Mouse (Mus musculus): Measurements from ENCODE around the gene Dydc2.
A peak's percentile ranks its signal among the peaks of the same experiment; 100 is the strongest.
"Not testable (repeated sequence)": the region's sequence is repeated elsewhere in the genome, so short reads cannot be mapped to it uniquely, and the experiment has no call there.

The Dydc2 gene

GRCm38 (mm10) chr14:41069108-41069507 is at the start of gene Dydc2:
Dydc2 (minus strand) TSS chr14:41069208.
- no peak for DNase-seq (ENCODE audit: low spot score)

- no peak for DNase-seq (ENCODE audit: low spot score)
These were observed 47.3 kb upstream of the Dydc2 start for GRCm38 (mm10) chr14:41116271-41116670.

- no peak for DNase-seq (ENCODE audit: low spot score)
These were observed 43.9 kb upstream of the Dydc2 start for GRCm38 (mm10) chr14:41112944-41113343.

GRCm38 (mm10) chr14:41111031-41111668 is 42.1 kb upstream of the Dydc2 start:
- DNase-seq (ENCODE audit: low spot score), result no peak

- no peak for DNase-seq (ENCODE audit: low spot score)
These were observed 35.9 kb upstream of the Dydc2 start, which contains the start of gene Mat1a for GRCm38 (mm10) chr14:41104853-41105444. Mat1a (plus strand) TSS chr14:41105035.

GRCm38 (mm10) chr14:41102269-41102668 is 33.3 kb upstream of the Dydc2 start:
- no peak for DNase-seq (ENCODE audit: low spot score)

- DNase-seq (ENCODE audit: low spot score), result no peak
These were observed 32.2 kb upstream of the Dydc2 start for GRCm38 (mm10) chr14:41101242-41101641.

- DNase-seq (ENCODE audit: low spot score), result no peak
These were observed 31.7 kb upstream of the Dydc2 start for GRCm38 (mm10) chr14:41100712-41101111.

- DNase-seq (ENCODE audit: low spot score), result no peak
These were observed 29.7 kb upstream of the Dydc2 start for GRCm38 (mm10) chr14:41098726-41099125.

GRCm38 (mm10) chr14:41096296-41096860 is 27.4 kb upstream of the Dydc2 start:
- DNase-seq (ENCODE audit: low spot score), result no peak

GRCm38 (mm10) chr14:41094114-41094513 is 25.1 kb upstream of the Dydc2 start:
- DNase-seq (ENCODE audit: low spot score), result no peak

- peak; percentile 15 for DNase-seq (ENCODE audit: low spot score)
These were observed 21.8 kb upstream of the Dydc2 start for GRCm38 (mm10) chr14:41090777-41091176.

- DNase-seq (ENCODE audit: low spot score), result no peak
These were observed 18.5 kb upstream of the Dydc2 start for GRCm38 (mm10) chr14:41087509-41087908.

GRCm38 (mm10) chr14:41082408-41082807 is 13.4 kb upstream of the Dydc2 start:
- no peak for DNase-seq (ENCODE audit: low spot score)

- DNase-seq (ENCODE audit: low spot score), result no peak
These were observed 3.9 kb upstream of the Dydc2 start for GRCm38 (mm10) chr14:41072944-41073275.

GRCm38 (mm10) chr14:41072229-41072943 is 3.4 kb upstream of the Dydc2 start, which contains the start of gene Dydc1:
Dydc1 (plus strand) TSS chr14:41072911.
- peak; percentile 61 for DNase-seq (ENCODE audit: low spot score)

- no peak for DNase-seq (ENCODE audit: low spot score)
These were observed 1.3 kb upstream of the Dydc2 start for GRCm38 (mm10) chr14:41070343-41070742.

- DNase-seq (ENCODE audit: low spot score), result no peak
These were observed 2.6 kb downstream of the Dydc2 start for GRCm38 (mm10) chr14:41066416-41066815.

- DNase-seq (ENCODE audit: low spot score), result no peak
These were observed 3.8 kb downstream of the Dydc2 start for GRCm38 (mm10) chr14:41065168-41065567.

GRCm38 (mm10) chr14:41053190-41053589 is 15.8 kb downstream of the Dydc2 start:
- not testable (repeated sequence) for DNase-seq (ENCODE audit: low spot score)

GRCm38 (mm10) chr14:41052481-41052880 is 16.5 kb downstream of the Dydc2 start:
- no peak for DNase-seq (ENCODE audit: low spot score)

GRCm38 (mm10) chr14:41050471-41050870 is 18.5 kb downstream of the Dydc2 start:
- DNase-seq (ENCODE audit: low spot score), result no peak

- no peak for DNase-seq (ENCODE audit: low spot score)
These were observed 21.6 kb downstream of the Dydc2 start for GRCm38 (mm10) chr14:41047402-41047801.
